Mouse (Mus musculus) kidney, postnatal 0 days (tissue): Measurements from ENCODE around the gene Bpifb5. TPM values are rescaled to one million over a fixed set of nuclear protein-coding genes. Genes with fewer than 3 reads are reported as not detected.

Experiments
- ATAC-seq: fragments of 200-750 bp; cut with Nextera tagmentation; replicated peaks from 2 replicates; pipeline ENCODE4 v1.8.0; 2017; ENCODE audit warnings: low read depth, moderate number of reproducible peaks, moderate TSS enrichment, moderate library complexity; ENCODE audit not compliant: low FRiP score
- DNase-seq: peaks from one replicate; pipeline ENCODE4 v3.0.0-alpha.2; 2016; ENCODE audit warnings: low spot score
- H3K27ac ChIP-seq: fragments of 300-500 bp; sonication (generic); 2 replicates; pipeline ENCODE4 v1.5.1; 2014; ENCODE audit warnings: mild to moderate bottlenecking
- H3K27me3 ChIP-seq: fragments of 300-500 bp; sonication (generic); 2 replicates; pipeline ENCODE4 v1.6.1; 2014; ENCODE audit warnings: low read length, mixed read lengths; ENCODE audit not compliant: insufficient read depth
- H3K36me3 ChIP-seq: fragments of 300-500 bp; sonication (generic); 2 replicates; pipeline ENCODE4 v1.6.1; 2014; ENCODE audit warnings: low read length, mixed read lengths; ENCODE audit not compliant: insufficient read depth
- H3K4me1 ChIP-seq: fragments of 300-500 bp; sonication (generic); replicated peaks from 2 replicates; pipeline ENCODE4 v1.6.1; 2014; ENCODE audit warnings: antibody characterized with exemption, low read length, mixed read lengths; ENCODE audit not compliant: insufficient read depth
- H3K4me2 ChIP-seq: fragments of 300-500 bp; sonication (generic); 2 replicates; pipeline ENCODE4 v1.6.1; 2014; ENCODE audit warnings: mild to moderate bottlenecking, low read length, moderate library complexity, mixed read lengths
- H3K4me3 ChIP-seq: fragments of 300-500 bp; sonication (generic); replicated peaks from 2 replicates; pipeline ENCODE4 v1.5.1; 2014; ENCODE audit warnings: low read depth, low read length
- H3K9ac ChIP-seq: fragments of 300-500 bp; sonication (generic); 2 replicates; pipeline ENCODE4 v1.6.1; 2014; ENCODE audit warnings: low read depth, low read length
- H3K9me3 ChIP-seq: fragments of 300-500 bp; sonication (generic); replicated peaks from 2 replicates; pipeline ENCODE4 v1.6.1; 2016; ENCODE audit warnings: low read length, inconsistent platforms, mixed read lengths
- CTCF ChIP-seq: IDR thresholded peaks from 2 replicates; pipeline ENCODE4 v1.5.1; 2016; ENCODE audit warnings: antibody characterized with exemption, low read depth, mild to moderate bottlenecking, moderate library complexity
- WGBS: fragments of 180-500 bp; shearing (Covaris S2); extraction: QIAGEN DNeasy Blood & Tissue Kit; methylation state at CpG from one replicate; pipeline ENCODE4 v1.1.7; 2014; 5-methylcytosine and 5-hydroxymethylcytosine counted together
- polyA plus RNA-seq: library from polyadenylated mRNA; unstranded; fragments of >200 nt; fragmentation: Nextera tagmentation; extraction: Ambion mirVana; gene quantifications from 2 replicates; pipeline ENCODE4 v1.2.1, GENCODE M21; 2015

Gene Bpifb5
- polyA plus RNA-seq, 1 experiment from 2014 or later, result 1.2 TPM

DNA sequence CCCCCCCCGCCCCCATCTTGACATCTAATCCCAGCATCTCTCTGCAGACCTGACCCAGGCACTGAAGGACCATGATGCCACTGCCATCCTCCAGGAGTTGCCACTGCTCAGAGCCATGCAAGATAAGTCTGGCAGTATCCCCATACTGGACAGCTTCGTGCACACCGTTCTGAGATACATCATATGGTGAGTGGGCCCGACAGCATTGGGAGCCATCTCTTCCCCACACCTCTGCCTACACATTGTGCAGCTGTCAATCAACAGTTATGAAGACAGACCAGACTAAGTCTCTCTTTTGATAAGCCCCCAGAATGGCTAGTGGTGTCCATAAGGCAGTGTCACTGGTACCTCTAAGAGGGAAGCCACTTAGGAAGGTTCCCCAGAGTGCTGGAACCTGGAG is 18.9 kb upstream of the Bpifb5 start:
- H3K9me3 ChIP-seq, result no peaks in the 10 kb centered on the region
- ATAC-seq (no peak), DNase-seq (no peak)
- H3K4me3 ChIP-seq, result no peak overlapping the region
- H3K4me2 ChIP-seq, result no peak overlapping the region
- TF ChIP-seq CTCF, result no peak
- 87% methylated on average over 4 of the region's 4 CpGs for WGBS
- H3K36me3 ChIP-seq, result no peaks in the 10 kb centered on the region
- no peaks in the 10 kb centered on the region for H3K4me1 ChIP-seq
- H3K27me3 ChIP-seq, result no peaks in the 10 kb centered on the region
- no peak overlapping the region for H3K9ac ChIP-seq
- H3K27ac ChIP-seq, result no peak overlapping the region

GRCm38 (mm10) chr2:154206908-154207307 is 16.6 kb upstream of the Bpifb5 start:
- no peak overlapping the region for H3K27ac ChIP-seq
- no peaks in the 10 kb centered on the region for H3K27me3 ChIP-seq
- peak; percentile 75 for TF ChIP-seq CTCF
- H3K4me3 ChIP-seq, result no peak overlapping the region
- no peak overlapping the region for H3K9ac ChIP-seq
- WGBS, result 65% methylated on average over 7 of the region's 7 CpGs
- peak; percentile 9 for DNase-seq
- no peaks in the 10 kb centered on the region for H3K4me1 ChIP-seq
- H3K4me2 ChIP-seq, result no peak overlapping the region
- no peaks in the 10 kb centered on the region for H3K36me3 ChIP-seq
- ATAC-seq, result no peak
- no peaks in the 10 kb centered on the region for H3K9me3 ChIP-seq

- Histone ChIP-seq H3K36me3 (no peaks in the 10 kb centered on the region), H3K4me3 (no peak overlapping the region), H3K4me2 (no peak overlapping the region), H3K4me1 (no peaks in the 10 kb centered on the region), H3K27me3 (no peaks in the 10 kb centered on the region), H3K27ac (no peak overlapping the region), H3K9me3 (no peaks in the 10 kb centered on the region), H3K9ac (no peak overlapping the region)
- WGBS, result 8% methylated on average over 3 of the region's 3 CpGs
- peak; percentile 71 for TF ChIP-seq CTCF
- DNase-seq (peak; percentile 56), ATAC-seq (no peak)
Observed at GRCm38 (mm10) chr2:154209112-154209511, 14.4 kb upstream of the Bpifb5 start.

DNA sequence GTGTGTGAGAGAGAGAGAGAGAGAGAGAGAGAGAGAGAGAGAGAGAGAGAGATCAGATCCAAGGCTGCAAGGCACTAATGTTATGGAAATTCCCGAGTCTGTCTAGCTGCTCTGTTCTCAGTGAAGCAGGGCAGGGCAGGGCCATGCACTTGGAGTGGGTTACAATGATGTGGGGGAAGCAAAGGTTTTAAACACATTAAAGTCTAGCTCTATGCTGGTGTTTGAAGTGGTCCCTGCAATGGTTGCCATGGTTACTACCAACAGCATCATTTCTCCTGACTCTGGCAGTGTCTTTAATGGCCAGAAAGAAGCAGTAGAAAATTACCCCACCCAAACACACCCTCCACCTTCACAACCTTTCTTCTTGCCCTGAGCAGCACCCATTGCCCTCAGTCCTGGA is 12.4 kb upstream of the Bpifb5 start:
- Histone ChIP-seq H3K27ac (no peak overlapping the region), H3K4me2 (no peak overlapping the region), H3K27me3 (no peaks in the 10 kb centered on the region), H3K4me3 (no peak overlapping the region), H3K9ac (no peak overlapping the region), H3K4me1 (no peaks in the 10 kb centered on the region), H3K9me3 (no peaks in the 10 kb centered on the region), H3K36me3 (no peaks in the 10 kb centered on the region)
- ATAC-seq, result no peak
- no peak for TF ChIP-seq CTCF
- DNase-seq, result no peak
- 33% methylated on average over 1 of the region's 1 CpGs for WGBS

- WGBS, result 80% methylated on average over 4 of the region's 4 CpGs
- H3K4me3 ChIP-seq, result no peak overlapping the region
- DNase-seq, result no peak
- H3K27ac ChIP-seq, result no peak overlapping the region
- TF ChIP-seq CTCF, result no peak
- no peaks in the 10 kb centered on the region for H3K27me3 ChIP-seq
- H3K4me2 ChIP-seq, result no peak overlapping the region
- H3K36me3 ChIP-seq, result no peaks in the 10 kb centered on the region
- no peaks in the 10 kb centered on the region for H3K4me1 ChIP-seq
- no peaks in the 10 kb centered on the region for H3K9me3 ChIP-seq
- no peak overlapping the region for H3K9ac ChIP-seq
- ATAC-seq, result no peak
Observed at GRCm38 (mm10) chr2:154211881-154212280, 11.7 kb upstream of the Bpifb5 start.

DNA sequence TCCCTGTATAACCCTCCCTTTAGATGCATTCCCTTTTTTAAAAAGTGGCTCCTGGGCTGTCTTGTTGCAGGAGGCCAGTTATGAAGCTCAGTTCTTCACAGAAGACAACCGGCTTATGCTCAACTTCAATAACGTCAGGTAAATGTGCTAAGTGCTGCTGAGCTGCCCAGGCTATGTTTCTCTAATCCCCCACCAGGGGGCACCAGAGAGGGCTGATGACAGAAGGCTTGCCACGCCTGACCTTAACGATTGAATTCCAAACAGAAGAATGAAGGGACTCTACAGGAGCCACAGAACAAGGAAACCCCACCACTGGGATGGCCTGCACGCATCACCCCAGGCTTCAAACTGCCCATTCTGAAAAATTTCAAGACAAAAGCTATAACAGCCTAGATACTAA is 8.4 kb upstream of the Bpifb5 start:
- DNase-seq, result peak; percentile 81
- WGBS, result 14% methylated on average over 5 of the region's 5 CpGs
- Histone ChIP-seq H3K36me3 (no peaks in the 10 kb centered on the region), H3K4me2 (no peak overlapping the region), H3K9ac (no peak overlapping the region), H3K4me3 (no peak overlapping the region), H3K27me3 (no peaks in the 10 kb centered on the region), H3K9me3 (no peaks in the 10 kb centered on the region), H3K4me1 (no peaks in the 10 kb centered on the region), H3K27ac (no peak overlapping the region)
- no peak for ATAC-seq
- peak; percentile 93 for TF ChIP-seq CTCF

GRCm38 (mm10) chr2:154219950-154220349 is 3.6 kb upstream of the Bpifb5 start:
- 0 out of 2 replicates have a peak, but pooled peaks cover 9% of the 10 kb centered on the region for H3K4me1 ChIP-seq
- no peak overlapping the region for H3K4me2 ChIP-seq
- no peaks in the 10 kb centered on the region for H3K27me3 ChIP-seq
- H3K4me3 ChIP-seq, result no peak overlapping the region
- H3K27ac ChIP-seq, result no peak overlapping the region
- no peak for DNase-seq
- no peaks in the 10 kb centered on the region for H3K36me3 ChIP-seq
- H3K9ac ChIP-seq, result no peak overlapping the region
- WGBS, result 85% methylated on average over 5 of the region's 5 CpGs
- TF ChIP-seq CTCF, result no peak
- no peaks in the 10 kb centered on the region for H3K9me3 ChIP-seq
- no peak for ATAC-seq
